Mouse (Mus musculus): ENCODE measurements at regions not wholly inside any gene's neighbourhood (a gene's known extent, or its start where the extent isn't known, plus 50 kb on each side); places are given as distances from the start of the nearest gene placed in this dataset.
A peak's percentile ranks its signal among the peaks of the same experiment; 100 is the strongest.

DNA sequence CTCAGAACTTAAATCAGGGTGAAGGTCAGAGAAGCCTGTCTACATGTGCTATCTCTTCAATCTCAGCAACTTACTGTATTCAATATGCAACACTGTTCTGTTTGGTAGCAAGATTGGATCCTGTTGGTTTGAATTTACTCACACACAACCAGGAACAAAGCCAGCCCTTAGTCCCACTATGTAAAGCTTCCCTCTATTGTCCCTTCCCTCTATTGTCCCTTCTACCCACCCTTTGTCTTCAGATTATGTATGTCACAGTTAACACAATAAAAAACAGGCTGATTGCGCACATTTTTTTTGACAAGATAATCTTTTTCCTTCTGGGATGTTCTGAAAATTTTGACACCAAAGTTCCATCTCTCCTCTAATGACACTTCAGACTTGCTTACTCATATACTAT is 280.4 kb downstream of the Lrriq3 start:
- Histone ChIP-seq H3K9ac (no peak overlapping the region), H3K9me3 (replicated peaks) (no peaks in the 10 kb centered on the region), H3K27me3 (no peaks in the 10 kb centered on the region), H3K4me1 (no peaks in the 10 kb centered on the region), H3K36me3 (no peaks in the 10 kb centered on the region), H3K27ac (no peak overlapping the region), H3K4me2 (replicated peaks) (no peak overlapping the region), H3K4me3 (no peak overlapping the region)
- no peak for ATAC-seq (ENCODE audit: low FRiP score)
- WGBS, result 38% methylated on average over 1 of the region's 1 CpGs

DNA sequence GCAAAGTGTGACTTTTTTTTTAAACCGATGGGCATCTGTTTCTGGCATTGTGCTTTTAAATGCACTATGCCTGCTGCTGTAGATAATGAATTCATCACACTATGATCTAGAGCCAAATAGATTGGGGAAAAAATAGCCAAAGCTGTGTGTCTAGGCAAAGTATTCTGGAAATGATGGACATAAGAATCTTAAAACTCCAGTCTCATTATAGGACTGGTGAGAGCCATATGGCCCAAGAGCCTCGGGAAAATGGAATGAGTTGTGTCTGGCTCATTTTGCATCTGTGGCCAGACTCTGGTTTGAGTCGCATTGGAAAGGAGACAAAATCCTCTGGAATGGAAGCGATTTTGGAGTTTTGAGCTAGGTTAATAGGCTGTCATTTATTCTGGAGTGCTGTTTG is 288.7 kb downstream of the Lrriq3 start:
- Histone ChIP-seq H3K36me3 (no peaks in the 10 kb centered on the region), H3K9ac (no peak overlapping the region), H3K27ac (no peak overlapping the region), H3K4me2 (replicated peaks) (no peak overlapping the region), H3K4me1 (no peaks in the 10 kb centered on the region), H3K9me3 (replicated peaks) (no peaks in the 10 kb centered on the region), H3K4me3 (no peak overlapping the region), H3K27me3 (no peaks in the 10 kb centered on the region)
- WGBS, result 81% methylated on average over 4 of the region's 4 CpGs
- no peak for ATAC-seq (ENCODE audit: low FRiP score)

DNA sequence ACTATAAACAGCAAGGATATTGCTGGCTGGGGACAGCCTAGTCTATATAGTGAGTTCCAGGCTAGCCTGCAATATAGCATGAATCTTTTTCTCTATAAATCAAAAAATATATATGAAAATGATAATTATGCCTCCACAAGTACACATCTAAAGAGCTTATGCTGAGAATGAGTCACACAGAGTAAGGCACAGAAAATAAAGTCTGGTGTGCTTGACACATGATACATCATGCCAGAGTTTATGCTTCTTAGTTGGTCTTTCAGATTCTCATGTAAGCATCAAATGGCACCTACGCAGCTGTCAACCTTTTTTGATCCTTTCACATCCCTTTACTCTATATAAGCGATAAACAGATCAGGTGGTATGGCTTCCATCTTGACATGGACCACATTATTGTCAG is 289.6 kb downstream of the Lrriq3 start:
- no peak overlapping the region for H3K4me3 ChIP-seq
- H3K36me3 ChIP-seq, result no peaks in the 10 kb centered on the region
- no peak overlapping the region for H3K4me2 ChIP-seq (replicated peaks)
- WGBS, result 89% methylated on average over 2 of the region's 2 CpGs
- no peaks in the 10 kb centered on the region for H3K27me3 ChIP-seq
- H3K9ac ChIP-seq, result no peak overlapping the region
- no peak overlapping the region for H3K27ac ChIP-seq
- H3K4me1 ChIP-seq, result no peaks in the 10 kb centered on the region
- ATAC-seq (ENCODE audit: low FRiP score), result no peak
- no peaks in the 10 kb centered on the region for H3K9me3 ChIP-seq (replicated peaks)

DNA sequence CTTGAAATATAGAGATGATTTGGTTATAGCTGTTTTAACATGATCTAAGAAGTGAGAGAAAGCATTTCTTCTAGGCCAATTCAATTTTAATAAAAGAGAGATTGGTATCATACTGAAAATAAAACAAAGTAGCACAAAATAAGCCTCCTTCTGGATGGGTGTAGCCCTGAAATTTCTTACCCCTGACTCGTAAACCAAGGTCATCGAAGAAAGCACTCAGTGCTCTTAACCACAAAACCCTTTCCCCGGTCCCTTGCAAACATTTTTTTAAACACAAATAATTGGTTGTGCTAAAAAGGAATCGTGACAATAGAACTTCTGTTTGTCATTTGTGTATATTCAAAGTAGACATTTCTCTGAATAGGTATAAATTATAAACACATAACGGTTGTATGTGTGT is 297.4 kb downstream of the Lrriq3 start:
- no peak for ATAC-seq (ENCODE audit: low FRiP score)
- H3K27me3 ChIP-seq, result no peaks in the 10 kb centered on the region
- 93% methylated on average over 5 of the region's 5 CpGs for WGBS
- no peaks in the 10 kb centered on the region for H3K36me3 ChIP-seq
- no peak overlapping the region for H3K4me3 ChIP-seq
- no peaks in the 10 kb centered on the region for H3K9me3 ChIP-seq (replicated peaks)
- H3K4me1 ChIP-seq, result no peaks in the 10 kb centered on the region
- H3K4me2 ChIP-seq (replicated peaks), result no peak overlapping the region
- no peak overlapping the region for H3K27ac ChIP-seq
- no peak overlapping the region for H3K9ac ChIP-seq

DNA sequence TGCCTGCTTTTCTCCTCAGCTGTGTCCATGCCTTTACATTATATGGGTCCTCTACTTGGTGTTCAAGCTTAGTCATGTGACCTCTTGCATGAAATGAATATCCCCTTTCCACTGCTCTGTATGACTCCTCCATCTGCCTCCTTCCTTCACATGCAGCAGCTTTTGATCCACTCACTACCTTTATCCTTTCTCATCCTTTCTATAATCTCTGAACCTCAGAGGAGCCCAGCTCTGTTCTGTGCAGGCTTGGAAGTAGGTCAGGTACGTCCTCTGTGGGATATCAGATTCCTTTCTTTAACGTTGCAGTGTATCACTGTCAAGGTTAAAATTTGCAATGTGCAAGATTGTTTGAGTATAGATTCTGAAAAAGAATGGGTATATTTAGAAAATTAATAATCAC is 302.9 kb downstream of the Lrriq3 start:
- H3K4me3 ChIP-seq, result no peak overlapping the region

DNA sequence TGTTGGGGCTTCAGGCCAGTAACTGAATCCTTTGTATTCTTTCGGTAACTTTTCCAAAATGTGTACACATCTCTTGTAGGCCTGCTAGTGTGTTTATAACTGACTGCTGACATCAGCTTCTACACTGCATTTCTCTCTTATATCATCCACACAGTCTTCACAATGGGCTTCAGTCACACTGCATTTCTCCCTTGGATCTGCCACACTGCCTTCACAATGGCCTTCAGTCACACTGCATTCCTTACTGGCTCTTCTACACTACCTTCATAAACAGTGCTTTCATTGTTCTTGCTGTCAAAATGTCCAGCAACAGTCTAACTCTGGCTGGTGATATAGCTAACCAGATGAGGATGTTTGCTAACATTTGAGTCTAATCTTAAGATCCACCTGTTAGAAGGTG is 308.5 kb downstream of the Lrriq3 start:
- ATAC-seq (ENCODE audit: low FRiP score), result no peak
- Histone ChIP-seq H3K4me2 (replicated peaks) (no peak overlapping the region), H3K9ac (no peak overlapping the region), H3K4me1 (no peaks in the 10 kb centered on the region), H3K36me3 (no peaks in the 10 kb centered on the region), H3K9me3 (replicated peaks) (no peaks in the 10 kb centered on the region), H3K27me3 (no peaks in the 10 kb centered on the region), H3K27ac (no peak overlapping the region), H3K4me3 (no peak overlapping the region)
- WGBS, result 61% methylated on average over 1 of the region's 1 CpGs

More for the DNA sequence above, 302.9 kb downstream of the Lrriq3 start:
- Histone ChIP-seq H3K4me2 (replicated peaks) (no peak overlapping the region), H3K36me3 (no peaks in the 10 kb centered on the region), H3K27ac (no peak overlapping the region), H3K4me1 (no peaks in the 10 kb centered on the region), H3K27me3 (no peaks in the 10 kb centered on the region), H3K9ac (no peak overlapping the region), H3K9me3 (replicated peaks) (no peaks in the 10 kb centered on the region)
- ATAC-seq (ENCODE audit: low FRiP score), result no peak
- 86% methylated on average over 2 of the region's 2 CpGs for WGBS

DNA sequence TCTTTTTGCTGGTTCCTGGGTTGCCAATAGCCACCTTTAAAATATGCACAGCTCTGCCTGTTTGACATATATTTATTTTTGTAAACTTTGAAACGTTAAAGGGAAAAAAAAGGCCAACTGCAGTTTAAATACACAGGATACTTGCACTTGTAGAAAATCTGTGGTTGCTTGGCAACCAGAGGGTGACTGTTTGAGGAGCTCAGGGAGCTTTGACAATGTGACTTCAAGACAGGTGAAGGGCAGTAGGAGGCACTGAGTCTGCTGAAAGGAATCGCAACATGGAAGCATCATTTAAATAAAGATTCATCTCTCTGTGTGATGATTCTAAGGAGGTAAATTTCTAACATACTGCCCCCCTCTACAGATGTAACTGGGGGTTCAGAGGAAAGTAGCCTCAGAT is 315.7 kb downstream of the Lrriq3 start:
- ATAC-seq (ENCODE audit: low FRiP score), result no peak

DNA sequence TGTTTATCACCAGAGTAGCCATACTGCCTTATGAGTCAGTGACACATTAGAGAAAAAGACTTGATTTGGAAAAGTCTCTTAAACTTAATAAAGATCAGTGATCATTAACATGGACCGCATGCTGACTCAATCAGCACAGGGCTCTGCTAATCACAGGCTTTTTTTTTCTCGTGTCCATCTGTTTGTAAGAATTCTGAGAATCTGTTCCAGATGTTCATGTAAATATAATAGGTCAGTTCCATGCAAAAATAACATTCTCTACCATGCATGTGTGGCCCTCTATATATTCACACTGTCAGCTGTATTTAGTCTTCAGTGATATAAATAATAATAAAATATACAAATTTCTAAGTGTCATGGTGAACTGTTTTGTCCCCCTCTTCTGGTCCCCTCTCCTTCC is 316.1 kb downstream of the Lrriq3 start:
- ATAC-seq (ENCODE audit: low FRiP score), result no peak

More for the DNA sequence above, 315.7 kb downstream of the Lrriq3 start:
- Histone ChIP-seq H3K36me3 (no peaks in the 10 kb centered on the region), H3K9me3 (replicated peaks) (no peaks in the 10 kb centered on the region), H3K27me3 (no peaks in the 10 kb centered on the region), H3K9ac (no peak overlapping the region), H3K4me1 (peaks cover 6% of the 10 kb centered on the region; the same call in 1 of the 2 replicates), H3K4me2 (replicated peaks) (no peak overlapping the region), H3K4me3 (no peak overlapping the region), H3K27ac (no peak overlapping the region)
- WGBS, result 37% methylated on average over 2 of the region's 2 CpGs

DNA sequence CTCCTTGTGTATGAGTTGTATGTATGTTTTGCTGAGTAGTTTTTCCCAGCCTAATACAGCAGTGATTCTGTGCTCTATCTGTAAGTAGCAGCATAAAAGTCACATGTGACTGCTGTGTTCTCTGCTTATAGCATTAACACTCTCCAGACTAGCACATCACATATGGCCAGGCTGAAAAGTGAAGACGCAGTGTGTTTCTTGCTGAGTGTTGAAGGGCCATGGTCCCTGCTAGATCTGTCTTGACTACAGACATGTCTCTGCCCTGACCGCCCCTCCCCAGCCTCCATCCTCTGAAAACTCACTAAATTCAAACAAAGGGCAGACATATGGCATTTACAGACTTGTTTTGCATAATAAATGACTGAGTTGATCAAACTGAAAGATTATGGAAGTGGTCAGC is 316.6 kb downstream of the Lrriq3 start:
- Histone ChIP-seq H3K9me3 (replicated peaks) (no peaks in the 10 kb centered on the region), H3K27ac (no peak overlapping the region), H3K36me3 (no peaks in the 10 kb centered on the region), H3K4me1 (peaks cover 6% of the 10 kb centered on the region; the same call in 1 of the 2 replicates), H3K4me2 (replicated peaks) (no peak overlapping the region), H3K4me3 (no peak overlapping the region), H3K27me3 (no peaks in the 10 kb centered on the region), H3K9ac (no peak overlapping the region)
- ATAC-seq (ENCODE audit: low FRiP score), result no peak
- WGBS, result 65% methylated on average over 2 of the region's 2 CpGs

More for the DNA sequence above, 316.1 kb downstream of the Lrriq3 start:
- Histone ChIP-seq H3K4me1 (peaks cover 6% of the 10 kb centered on the region; the same call in 1 of the 2 replicates), H3K4me2 (replicated peaks) (no peak overlapping the region), H3K4me3 (no peak overlapping the region), H3K27me3 (no peaks in the 10 kb centered on the region), H3K27ac (no peak overlapping the region), H3K9me3 (replicated peaks) (no peaks in the 10 kb centered on the region), H3K9ac (no peak overlapping the region), H3K36me3 (no peaks in the 10 kb centered on the region)
- 71% methylated on average over 2 of the region's 2 CpGs for WGBS

DNA sequence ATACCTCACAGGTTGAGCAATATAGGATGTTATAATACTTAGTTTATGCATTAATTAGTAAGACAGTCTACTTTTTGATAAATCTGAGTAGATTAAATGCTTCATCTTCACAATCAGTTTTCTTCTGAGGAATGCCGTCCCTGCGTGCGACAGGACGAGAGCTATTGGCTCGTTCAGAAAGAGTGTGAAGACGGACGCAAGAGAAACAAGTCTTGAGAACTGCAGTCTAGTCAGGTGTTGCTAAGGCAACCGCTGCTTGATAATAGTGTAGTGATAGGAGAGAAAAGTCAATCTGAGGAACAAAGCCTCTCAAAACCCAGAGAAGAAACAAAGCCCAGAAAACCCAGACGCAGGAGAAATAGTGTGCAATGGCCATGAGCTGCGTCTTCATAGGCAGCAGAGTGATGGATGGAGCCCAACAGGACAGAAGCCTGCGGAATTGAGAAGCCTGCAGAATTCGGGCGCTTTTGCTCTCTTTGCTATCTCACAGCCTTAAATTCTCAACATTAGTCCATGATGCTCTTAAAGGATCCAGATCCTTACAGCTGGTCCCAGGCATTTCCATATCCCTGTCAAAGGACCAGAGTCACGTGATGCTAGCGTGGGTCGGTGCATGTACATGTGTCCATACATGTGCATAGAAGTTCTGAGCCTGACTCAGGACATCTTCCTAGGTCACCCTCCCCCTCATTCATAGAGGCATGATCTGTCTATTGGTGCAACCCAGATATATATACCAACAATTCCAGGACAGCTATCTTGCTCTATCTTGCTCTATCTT is 366.7 kb downstream of the Lrriq3 start:
- 69% methylated on average over 16 of the region's 16 CpGs for WGBS
- H3K4me1 ChIP-seq, result no peaks in the 10 kb centered on the region
- no peak overlapping the region for H3K27ac ChIP-seq
- H3K36me3 ChIP-seq, result no peaks in the 10 kb centered on the region
- no peaks in the 10 kb centered on the region for H3K9me3 ChIP-seq (replicated peaks)
- no peak overlapping the region for H3K4me2 ChIP-seq (replicated peaks)
- H3K9ac ChIP-seq, result no peak overlapping the region
- no peaks in the 10 kb centered on the region for H3K27me3 ChIP-seq
- no peak overlapping the region for H3K4me3 ChIP-seq
- 0 out of 2 replicates have a peak, but pooled peaks have one; percentile 43 for ATAC-seq (ENCODE audit: low FRiP score)

DNA sequence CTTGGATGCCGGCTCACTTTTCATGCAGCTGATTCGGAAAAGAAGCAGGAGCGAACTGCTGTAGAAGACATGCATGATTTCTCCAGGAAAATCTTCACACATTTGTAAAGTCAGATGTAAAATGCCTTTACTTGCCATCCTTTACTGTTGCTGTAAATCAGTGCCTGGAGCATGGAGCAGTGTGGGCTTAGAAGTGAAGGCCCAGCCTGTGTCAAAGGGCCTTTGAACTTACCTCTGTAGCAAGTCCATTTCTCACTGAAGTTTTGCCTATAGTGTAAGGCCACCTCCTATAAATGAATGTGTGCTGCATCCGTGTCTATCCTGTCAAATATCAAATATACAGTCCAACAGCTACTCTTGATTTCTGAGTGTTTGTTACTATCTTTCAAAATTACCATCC is 368.9 kb downstream of the Lrriq3 start:
- 87% methylated on average over 4 of the region's 4 CpGs for WGBS

DNA sequence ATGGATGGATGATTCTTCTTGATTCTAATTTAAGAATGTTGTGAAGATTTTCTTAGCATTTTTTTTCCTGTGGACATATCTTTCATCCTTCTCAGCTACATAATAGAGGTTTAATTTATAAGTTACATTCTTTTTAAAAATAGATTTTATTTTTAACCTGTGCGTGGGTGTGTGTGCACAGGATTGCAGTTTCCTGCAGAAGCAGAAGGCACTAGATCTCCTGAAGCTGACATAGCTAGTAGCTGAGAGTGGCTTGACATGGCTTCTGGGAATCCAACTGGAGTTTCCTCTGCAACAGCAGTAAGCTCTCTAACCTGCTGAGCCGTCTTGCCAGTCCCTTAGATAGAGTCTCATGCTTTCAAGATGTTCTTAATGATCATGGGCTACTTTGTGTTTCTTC is 377.5 kb downstream of the Lrriq3 start:
- no peaks in the 10 kb centered on the region for H3K4me1 ChIP-seq
- no peak overlapping the region for H3K4me2 ChIP-seq (replicated peaks)
- H3K27ac ChIP-seq, result no peak overlapping the region
- ATAC-seq (ENCODE audit: low FRiP score), result no peak
- no peaks in the 10 kb centered on the region for H3K9me3 ChIP-seq (replicated peaks)
- no peaks in the 10 kb centered on the region for H3K27me3 ChIP-seq
- H3K36me3 ChIP-seq, result no peaks in the 10 kb centered on the region
- 95% methylated on average over 2 of the region's 2 CpGs for WGBS
- no peak overlapping the region for H3K9ac ChIP-seq
- H3K4me3 ChIP-seq, result no peak overlapping the region

More for the DNA sequence above, 368.9 kb downstream of the Lrriq3 start:
- Histone ChIP-seq H3K4me2 (replicated peaks) (no peak overlapping the region), H3K4me1 (no peaks in the 10 kb centered on the region), H3K27me3 (no peaks in the 10 kb centered on the region), H3K27ac (no peak overlapping the region), H3K4me3 (no peak overlapping the region), H3K36me3 (no peaks in the 10 kb centered on the region), H3K9me3 (replicated peaks) (no peaks in the 10 kb centered on the region), H3K9ac (no peak overlapping the region)
- ATAC-seq (ENCODE audit: low FRiP score), result no peak

DNA sequence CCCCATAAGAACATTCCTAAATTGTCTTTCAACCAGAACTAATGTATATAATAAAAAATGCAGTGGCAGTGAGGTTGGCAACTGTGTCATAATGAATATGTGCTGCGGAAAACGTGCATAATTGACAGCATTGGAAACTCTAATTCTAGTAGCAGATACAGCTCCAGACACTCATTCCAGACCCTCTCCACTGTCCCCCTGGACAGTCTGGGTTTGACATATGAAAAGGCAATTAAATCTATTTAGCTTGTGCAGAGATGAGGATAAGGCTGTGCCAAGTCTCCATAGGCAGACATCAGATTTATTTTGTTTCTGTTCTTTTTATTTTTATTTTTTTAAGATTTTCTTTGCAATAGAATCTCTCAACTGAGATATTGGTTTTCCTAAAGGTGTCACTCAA is 392.3 kb downstream of the Lrriq3 start:
- no peaks in the 10 kb centered on the region for H3K9me3 ChIP-seq (replicated peaks)
- no peak overlapping the region for H3K4me3 ChIP-seq
- no peak overlapping the region for H3K27ac ChIP-seq
- H3K4me2 ChIP-seq (replicated peaks), result no peak overlapping the region
- no peak overlapping the region for H3K9ac ChIP-seq
- H3K36me3 ChIP-seq, result no peaks in the 10 kb centered on the region
- H3K4me1 ChIP-seq, result 0 out of 2 replicates have a peak, but pooled peaks cover 3% of the 10 kb centered on the region
- ATAC-seq (ENCODE audit: low FRiP score), result peak; percentile 62; the same call in 1 of the 2 replicates
- H3K27me3 ChIP-seq, result no peaks in the 10 kb centered on the region
- WGBS, result 70% methylated on average over 2 of the region's 2 CpGs
